Mouse (Mus musculus) G1E (cell line): Measurements from ENCODE around the gene Ccdc124.

Source experiments
- CTCF ChIP-seq: IDR thresholded peaks from 2 replicates; pipeline ENCODE4 v1.5.1; 2012; ENCODE audit warnings: low read depth, low read length, inconsistent platforms, mixed read lengths
- GATA1 ChIP-seq: IDR thresholded peaks from 2 replicates; pipeline ENCODE4 v1.6.1; 2012; ENCODE audit warnings: borderline replicate concordance, low read length, inconsistent platforms, mixed read lengths
- GATA2 ChIP-seq: IDR thresholded peaks from 2 replicates; pipeline ENCODE4 v1.6.1; 2012; ENCODE audit warnings: low read depth, low read length, inconsistent platforms, borderline replicate concordance
- TAL1 ChIP-seq: conservative IDR thresholded peaks from 2 replicates; pipeline ENCODE4 v1.6.1; 2012; ENCODE audit warnings: low read depth, low read length, inconsistent platforms, mixed read lengths

DNA sequence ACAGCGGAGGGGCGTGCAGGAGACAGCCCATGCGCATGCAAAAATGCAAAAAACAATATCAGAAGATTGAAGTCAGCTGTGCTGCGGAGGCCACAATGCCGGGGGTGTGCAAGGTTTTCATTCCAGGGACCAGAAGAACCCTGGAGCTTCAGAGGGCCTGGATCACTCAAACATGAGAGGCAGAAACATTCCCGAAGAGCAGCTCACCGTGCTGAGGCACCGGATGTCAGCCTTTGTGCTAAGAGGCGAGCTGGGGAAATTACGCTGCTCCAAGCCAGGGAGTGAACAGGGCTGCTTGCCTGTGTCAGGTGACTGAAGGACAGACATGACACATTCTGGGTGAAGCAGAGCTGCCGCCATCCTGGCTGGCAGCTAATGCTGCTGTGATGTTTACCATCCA, 6.8 kb upstream of the Ccdc124 start:
- TF ChIP-seq CTCF (no peak), GATA2 (no peak), TAL1 (no peak), GATA1 (no peak)
